Mouse (Mus musculus): ENCODE data around the gene Llgl2.
A peak's percentile ranks its signal among the peaks of the same experiment; 100 is the strongest.

Gene Llgl2

DNA sequence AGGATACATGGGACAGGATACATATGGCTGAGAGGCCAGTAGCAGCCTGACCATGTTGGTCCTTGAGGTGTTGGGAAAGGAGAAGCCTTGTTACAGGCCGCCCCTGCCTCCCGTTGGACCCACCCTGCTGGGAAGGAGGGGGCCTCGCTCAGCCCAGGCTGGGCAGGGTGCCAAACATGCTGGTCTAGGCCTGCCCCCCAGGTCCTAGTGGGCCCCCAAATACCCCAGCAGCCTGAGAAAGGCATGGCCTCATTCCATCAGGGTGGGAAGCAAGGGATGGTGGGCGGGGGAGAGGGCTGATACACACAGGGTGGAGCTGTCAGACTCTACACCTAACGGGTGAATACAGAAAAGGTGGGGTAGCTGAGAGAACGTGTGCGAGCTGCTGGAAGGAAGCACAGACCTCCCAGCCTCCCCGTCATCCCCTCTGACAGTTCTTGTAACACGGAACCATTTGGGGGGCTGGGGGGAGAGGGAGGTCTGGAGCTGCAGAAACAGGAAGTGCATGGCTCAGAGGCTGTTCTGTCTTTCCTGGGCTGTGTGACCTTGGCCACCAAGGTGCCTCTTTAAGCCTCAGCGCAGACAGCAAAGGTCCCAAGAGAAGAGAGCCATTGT lies 15.0 kb upstream of the Llgl2 start:
- no peak for DNase-seq (ENCODE audit: low read depth, low spot score)

DNA sequence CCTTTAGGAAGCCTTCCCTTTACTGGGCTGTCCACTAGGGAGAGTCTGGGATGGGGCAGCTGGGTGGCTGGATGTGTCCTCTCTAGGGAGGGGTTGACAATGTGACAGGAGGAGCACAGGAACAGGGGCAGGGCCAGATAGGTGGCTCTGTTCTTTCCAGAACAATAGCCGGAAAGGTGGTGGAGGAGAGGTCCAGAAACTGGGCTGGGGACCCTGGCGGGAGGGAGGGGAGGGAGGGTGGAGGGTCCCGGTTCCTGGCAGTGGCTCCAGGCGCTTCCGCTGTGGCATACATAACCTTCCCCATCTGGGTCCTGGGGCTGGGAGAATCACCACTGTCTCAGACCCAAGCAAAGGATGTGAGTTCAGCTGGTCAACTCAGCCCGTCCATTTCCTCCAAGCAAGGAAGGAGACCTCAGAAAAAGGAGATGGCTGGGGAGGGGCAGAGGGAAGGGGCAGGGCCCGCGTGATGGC lies 14.5 kb upstream of the Llgl2 start:
- DNase-seq (ENCODE audit: low read depth, low spot score), result no peak

DNA sequence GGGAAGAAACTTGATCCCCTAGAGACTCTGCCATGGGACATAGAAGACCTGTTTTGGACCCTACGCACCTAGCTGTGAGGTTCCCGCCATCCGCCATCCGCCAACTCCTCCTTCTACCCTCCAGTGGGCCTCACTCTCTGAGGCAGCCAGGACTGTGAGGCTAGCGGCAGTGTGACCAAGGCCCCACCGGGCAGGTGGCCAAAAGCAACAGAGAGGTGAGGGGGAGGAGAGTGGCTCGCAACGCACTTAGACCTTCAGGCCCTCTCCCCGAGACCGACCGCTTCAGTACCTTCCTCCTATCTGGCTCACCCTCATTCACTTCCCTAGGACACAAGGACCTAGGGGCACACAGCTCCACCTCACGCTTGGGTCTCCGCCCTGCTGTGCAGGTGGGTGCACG lies 13.5 kb upstream of the Llgl2 start:
- DNase-seq (ENCODE audit: low read depth, low spot score), result no peak

DNA sequence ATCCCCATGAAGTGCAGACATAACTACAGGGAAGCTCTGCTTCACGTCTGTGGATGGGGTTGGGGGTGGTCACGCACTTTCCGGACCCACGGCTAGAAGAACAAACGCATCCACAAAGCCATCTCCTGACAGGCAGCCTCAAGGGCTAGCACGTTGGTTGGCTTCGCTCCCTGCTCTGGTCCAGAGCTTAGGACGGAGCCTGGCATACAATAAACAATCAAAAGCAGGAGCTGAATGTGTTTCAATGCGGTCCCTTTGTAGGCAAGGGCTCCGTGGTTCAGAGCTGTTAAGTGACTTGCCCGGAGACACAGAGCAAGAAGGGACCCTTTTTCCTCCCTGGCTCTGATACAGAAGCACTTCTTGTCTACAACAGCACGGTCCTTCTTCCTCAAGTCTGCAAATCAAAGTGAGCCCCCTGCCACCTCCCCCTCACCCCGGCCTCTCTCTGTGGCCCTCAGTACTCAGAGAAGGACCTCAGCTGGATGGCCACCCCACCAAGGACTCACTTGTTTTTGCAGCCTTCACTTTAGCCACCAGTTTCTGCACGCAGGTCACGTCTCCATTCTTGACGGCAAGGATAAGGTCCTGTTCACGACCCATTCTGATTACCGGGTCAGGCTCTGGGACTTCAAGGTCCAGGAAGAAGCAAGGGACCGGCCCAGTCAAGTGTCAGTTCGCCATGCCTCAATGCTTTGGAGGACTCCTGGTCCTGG lies 12.3 kb upstream of the Llgl2 start:
- DNase-seq (ENCODE audit: low read depth, low spot score), result no peak

DNA sequence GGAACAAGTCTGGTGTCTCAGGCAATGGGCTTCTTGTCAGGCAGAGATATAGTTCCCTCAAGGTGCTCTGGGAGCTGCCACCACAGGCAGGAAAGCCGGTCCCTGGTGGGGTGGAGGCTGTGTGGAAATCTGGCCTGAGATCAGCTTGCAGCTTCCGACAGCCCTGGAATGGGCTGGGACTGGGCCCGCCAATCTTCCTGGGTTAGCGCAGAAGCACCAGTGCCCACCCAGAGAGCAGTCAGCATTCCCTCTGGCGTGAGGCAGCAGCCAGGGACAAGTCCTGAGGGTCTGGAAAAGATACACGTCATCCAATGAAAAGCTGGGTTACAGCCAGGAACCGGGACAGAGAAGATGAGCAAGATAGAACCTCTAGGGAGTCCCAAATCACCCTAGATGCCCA lies 11.8 kb upstream of the Llgl2 start:
- DNase-seq (ENCODE audit: low read depth, low spot score), result no peak

DNA sequence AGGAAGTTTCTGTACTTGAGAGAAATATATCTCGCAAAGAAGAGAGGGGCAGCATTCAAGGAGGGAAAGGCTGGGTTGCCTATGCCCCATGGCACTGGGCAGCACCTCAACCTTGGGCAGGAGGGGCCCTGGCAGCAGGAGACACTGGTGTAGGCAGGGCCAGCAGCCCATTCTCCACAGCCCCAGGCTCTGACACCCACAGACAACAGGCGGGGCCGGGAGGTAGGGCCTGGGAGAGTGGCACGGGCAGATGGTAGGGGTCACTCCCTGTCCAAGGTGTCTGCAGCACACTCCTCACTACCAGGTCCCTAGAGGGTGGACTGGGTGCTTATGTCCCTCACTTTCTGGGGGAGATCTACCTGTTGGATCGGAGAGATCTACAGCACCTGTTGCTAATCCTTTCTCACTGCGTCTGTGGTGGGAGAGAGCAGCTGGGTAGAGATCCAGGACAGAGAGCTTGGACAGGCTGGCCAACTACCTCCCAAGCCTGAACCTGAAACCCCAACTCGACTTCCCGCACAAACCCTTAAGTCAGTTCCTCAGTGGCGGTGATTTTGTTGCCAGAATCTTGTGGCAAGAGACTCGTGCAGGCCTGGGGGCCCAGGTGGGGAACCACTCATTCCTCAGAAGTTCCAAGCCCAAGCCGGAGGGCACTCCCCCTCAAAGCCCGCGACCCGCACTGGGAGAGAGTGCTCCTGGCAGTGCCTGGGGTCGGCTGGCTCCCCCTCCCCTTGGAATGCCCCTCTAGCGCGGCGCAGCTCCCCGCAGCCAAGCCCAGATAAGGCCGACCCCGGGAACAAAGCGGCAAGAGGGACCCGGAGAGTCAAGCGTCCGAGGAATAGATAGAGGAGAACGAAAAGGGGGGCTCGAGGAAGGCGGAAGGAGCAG lies 11.1 kb upstream of the Llgl2 start:
- peak; percentile 65 for DNase-seq (ENCODE audit: low read depth, low spot score)

DNA sequence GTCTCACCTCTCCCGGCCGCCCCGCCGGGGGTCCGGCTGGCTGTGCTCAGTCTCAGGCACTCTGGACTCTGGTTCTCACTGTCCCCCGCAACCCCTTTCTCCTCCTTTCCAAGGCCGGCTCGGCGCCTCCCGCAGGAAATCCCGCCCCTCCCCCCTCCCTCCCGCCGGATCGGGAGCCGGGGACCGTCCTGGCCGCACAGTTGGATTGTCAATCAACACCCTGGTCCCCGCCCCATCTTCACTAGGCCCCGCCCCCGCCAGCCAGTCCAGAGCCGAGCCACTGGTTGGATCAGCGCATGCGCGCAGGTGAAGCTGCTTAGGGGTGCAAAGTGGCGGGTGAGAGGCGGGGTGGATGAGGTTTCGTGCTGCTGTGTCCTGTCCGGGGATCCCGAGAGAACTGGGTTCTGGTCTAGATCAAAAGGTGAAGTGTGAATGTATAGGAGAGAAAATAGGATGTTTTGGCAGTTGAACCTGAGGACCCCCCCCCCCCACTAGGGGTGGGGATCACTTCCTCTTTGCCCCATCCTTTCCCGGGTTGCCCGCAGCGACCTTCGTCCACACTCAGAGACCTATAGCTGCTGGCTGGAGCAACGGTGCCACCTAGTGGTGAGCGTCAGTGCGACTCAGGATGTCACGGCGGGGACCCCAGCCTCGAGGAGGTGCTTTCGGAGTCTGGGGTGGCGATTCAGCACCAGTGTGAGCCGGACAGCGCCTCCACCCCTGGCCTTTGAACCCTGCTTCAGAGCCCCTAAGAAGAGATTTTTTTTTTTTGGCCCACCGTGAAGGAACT lies 10.1 kb upstream of the Llgl2 start, which contains the start of gene Caskin2:
TSS of gene Caskin2 (minus strand) at position 133 of the 790 bp plus-strand sequence.
- DNase-seq (ENCODE audit: low read depth, low spot score), result peak; percentile 99

DNA sequence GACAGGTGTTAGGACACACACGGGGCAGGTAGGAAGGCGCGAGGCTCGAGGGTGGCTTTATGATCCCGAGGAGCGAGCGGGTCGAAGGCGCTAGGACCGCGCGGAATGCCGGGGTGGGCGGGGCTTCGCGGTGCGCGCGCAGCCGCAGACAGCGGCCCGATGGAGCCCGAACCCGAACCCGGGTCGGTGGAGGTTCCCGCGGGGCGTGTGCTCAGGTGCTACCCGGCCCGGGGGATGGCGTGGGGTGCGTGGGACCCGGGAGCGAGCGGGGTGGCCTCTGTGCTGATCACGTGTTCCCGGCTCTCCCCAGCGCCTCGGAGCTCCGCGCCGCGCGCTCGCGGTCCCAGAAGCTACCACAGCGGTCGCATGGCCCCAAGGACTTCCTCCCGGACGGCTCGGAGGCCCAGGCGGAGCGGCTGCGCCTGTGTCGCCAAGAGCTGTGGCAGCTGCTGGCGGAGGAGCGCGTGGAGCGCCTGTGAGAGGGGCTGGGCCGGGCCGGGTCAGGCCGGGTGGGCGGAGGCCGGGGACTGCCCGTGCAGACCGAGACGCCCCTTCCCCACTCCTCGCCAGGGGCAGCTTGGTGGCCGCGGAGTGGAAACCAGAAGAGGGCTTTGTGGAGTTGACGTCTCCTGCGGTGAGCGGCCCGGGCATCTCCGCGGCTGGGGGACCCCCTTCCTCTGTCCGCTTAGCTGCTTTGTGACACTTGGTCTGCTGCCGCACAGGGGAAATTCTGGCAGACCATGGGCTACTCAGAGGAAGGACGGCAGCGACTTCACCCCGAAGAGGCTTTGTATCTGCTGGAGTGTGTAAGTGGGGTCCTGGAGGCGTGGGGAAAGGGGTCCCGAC lies 9.0 kb upstream of the Llgl2 start, which contains the start of gene Tsen54:
TSS of gene Tsen54 (plus strand) at position 120 of the 846 bp plus-strand sequence.
- peak; percentile 92 for DNase-seq (ENCODE audit: low read depth, low spot score)

DNA sequence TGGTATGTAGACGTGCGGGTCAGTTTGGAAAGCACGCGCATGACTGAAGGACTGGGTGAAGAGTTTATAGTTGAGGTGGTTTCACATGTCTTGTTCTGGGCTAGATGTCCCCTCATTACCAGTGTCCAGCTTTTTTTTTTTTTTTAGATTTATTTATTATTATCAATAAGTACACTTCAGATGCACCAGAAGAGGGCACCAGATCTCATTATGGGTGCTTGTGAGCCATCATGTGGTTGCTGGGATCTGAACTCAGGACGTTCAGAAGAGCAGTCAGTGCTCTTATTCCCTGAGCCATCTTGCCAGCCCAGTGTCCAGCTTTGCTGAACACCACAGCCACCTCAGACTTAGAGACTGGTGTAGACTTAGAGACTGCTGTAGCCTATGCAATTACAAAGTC lies 6.5 kb upstream of the Llgl2 start:
- no peak for DNase-seq (ENCODE audit: low read depth, low spot score)

DNA sequence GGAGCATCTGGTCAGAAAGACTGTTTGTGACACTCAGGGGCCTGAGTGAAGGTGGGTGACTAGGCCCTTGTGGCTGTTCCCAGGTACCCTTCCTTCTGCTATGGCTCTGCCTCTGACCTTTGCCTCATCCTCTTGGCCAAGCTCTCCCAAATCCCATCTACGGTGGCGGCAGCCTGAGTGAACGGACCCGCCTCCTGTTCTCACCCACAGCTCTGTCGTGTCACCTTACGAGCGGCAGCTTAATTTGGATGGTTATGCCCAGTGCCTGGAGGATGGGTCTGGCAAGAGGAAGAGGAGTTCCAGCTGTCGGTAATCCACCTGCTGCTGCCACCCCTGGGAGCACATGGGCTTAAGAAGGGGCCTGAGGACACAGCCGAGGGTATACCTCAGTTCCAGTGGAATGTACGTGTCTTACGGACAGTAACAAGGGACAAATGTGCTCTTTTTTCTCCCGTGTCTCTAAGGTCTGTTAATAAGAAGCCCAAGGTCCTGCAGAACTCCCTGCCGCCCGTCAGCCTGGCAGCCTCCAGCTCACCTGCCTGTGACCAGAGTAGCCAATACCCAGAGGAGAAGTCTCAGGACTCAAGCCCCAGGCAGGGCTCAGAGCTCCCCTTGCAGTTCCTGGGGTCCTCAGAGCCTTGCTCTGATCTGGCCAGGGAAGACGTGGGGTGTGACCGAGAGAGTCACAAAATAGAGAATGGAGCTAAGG lies 3.8 kb upstream of the Llgl2 start:
- no peak for DNase-seq (ENCODE audit: low read depth, low spot score)

DNA sequence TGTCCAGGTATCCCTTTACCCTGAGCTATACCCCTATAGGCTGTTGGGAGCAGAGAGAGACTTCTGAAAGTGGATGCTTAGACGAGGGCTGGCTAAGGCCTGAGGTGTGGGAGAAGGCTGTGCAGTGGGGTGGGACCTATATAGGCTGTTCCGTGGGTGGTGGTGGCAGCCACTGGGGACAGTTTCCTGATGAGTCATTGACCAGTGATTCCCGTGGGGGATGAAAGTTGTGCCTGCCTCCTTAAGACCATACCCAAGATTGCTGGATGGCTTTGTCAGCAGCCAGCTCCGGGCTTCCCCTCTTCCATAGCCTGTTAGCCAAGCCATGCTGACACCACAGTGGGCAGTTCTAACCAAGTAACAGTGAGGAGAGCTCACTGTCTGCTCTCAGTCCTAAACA lies 2.8 kb upstream of the Llgl2 start:
- DNase-seq (ENCODE audit: low read depth, low spot score), result no peak

DNA sequence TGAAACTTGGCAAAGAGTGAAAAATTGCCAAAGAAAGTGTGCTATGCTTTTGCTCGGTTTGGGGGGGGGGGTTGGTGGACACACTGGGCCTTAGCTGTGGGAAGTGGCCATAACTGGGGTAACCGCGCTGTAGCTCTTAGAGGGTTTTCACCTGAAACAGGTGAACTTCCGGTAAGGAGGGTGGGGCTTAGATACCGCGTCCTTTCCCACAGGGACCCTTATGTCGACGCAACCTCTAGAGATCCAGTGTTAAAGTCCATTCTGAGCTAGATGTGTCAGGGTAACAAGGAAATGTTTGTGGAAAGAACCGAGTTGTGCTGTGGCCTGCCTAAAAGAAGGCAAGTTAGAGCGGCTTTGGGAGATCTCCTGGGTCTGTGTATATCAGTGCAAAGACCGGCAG lies 964 bp downstream of the Llgl2 start:
- no peak for DNase-seq (ENCODE audit: low read depth, low spot score)

DNA sequence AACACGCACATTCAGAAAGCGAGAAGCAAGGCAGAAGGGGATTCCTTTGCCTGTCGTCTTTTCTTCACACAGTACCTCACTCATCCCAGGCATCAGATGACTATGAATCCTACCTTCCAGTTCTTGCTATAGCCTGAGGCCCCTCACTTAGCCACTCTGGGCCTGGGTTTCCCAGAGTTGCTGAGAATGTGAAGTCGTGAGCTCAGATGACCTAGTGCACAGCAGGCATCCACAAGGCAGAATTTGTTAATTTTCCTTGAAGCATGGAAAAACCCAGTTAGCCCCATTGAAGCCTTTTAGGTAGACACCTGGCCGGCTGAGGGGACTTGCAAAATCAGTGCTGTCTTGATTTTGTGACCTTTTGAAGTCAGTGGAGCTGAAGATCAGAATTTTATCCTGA lies 2.6 kb downstream of the Llgl2 start:
- peak; percentile 51 for DNase-seq (ENCODE audit: low read depth, low spot score)

DNA sequence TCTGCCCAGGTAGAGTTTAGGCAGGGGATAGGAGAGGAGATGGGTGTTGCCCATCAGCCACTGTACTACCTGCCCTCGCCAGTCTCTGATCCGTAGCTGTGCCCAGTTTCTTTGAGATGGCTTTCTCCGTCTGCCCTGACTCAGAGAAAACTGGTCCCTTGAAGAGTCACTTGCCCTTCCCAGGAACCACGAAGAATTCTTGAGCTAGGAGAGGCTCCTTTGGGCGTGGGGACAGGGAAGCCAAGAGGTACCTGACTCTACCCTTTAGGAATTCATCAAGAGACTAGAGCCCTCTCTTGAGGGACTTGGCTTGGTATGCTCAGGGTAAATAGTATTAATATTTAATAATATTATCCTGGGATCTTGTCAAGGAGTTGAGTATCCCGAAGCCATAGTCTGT lies 3.8 kb downstream of the Llgl2 start:
- DNase-seq (ENCODE audit: low read depth, low spot score), result no peak

DNA sequence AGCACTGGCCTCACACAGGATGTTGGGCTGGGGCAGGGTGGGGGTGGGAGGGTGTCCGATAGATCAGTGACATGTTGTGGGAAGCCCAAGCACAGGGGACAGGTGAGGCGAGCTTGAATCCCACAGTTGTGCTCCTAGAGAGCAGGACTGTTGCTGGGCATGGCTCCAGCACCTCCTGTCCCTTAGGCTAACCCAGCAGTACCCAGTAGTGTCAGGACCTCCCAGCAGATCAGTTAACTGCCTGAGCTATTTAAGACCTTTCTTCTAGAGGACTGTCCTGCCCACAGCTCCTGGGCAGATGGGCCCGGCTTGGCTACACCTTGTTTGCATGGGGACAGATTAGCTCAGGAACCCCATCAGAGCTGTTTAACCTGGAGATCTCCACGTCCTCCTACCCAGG lies 5.2 kb downstream of the Llgl2 start:
- DNase-seq (ENCODE audit: low read depth, low spot score), result no peak

DNA sequence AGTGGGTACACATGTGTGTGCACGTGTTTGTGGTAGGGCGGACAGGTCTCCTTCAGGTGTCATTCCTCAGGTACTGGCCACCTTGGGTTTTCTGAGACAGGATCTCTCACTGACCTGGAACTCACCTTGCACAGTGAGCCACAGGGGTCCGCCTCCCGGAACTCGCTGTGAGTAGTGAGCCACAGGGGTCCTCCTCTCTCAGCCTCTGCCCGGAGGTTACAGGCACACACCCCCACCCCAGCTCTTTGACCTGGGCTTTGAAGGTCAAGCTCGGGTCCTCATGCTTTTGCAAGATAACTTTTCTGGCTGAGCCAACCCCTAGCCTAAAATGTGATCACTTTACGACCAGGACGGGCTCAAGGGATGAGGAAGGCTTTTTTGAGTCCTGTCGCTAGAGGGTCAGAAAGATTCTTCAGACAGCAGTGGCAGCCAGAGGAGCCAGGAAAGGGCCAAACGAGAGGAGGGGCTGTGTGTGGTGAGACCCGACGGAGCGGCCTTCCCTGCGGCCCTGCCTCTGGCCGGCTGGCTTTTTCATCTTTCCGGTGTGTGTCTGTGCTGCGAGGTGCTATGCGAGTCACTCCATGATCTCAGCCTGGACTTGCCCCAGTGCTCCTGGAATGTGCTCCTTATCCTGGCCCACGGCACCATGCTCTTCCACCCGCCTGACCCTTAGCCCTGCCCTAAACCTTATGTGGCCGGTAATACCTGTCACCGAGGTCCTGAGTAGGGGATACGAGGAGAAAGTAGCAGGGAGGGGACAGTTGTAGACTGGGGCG lies 6.9 kb downstream of the Llgl2 start:
- DNase-seq (ENCODE audit: low read depth, low spot score), result peak; percentile 94

DNA sequence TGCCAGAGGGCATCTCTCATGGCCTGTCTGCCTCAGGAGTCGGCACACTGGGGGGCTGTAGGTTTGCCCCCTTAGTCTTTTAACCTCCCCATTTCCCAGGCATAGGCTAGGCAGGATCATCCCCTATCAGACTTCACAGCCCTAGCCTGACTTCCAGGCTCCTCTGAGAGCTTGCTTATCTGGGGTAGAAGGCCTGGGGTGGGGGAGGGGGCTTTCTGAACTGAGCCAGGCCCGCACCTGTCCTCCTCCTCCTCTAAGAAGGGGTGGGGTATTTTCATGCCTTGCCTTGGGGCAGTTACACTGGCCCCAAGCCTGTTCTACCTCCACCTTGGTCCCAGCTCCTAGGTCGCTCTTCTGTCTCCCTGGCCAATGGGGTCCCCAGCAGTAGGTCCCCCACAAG lies 7.7 kb downstream of the Llgl2 start:
- DNase-seq (ENCODE audit: low read depth, low spot score), result peak; percentile 59

DNA sequence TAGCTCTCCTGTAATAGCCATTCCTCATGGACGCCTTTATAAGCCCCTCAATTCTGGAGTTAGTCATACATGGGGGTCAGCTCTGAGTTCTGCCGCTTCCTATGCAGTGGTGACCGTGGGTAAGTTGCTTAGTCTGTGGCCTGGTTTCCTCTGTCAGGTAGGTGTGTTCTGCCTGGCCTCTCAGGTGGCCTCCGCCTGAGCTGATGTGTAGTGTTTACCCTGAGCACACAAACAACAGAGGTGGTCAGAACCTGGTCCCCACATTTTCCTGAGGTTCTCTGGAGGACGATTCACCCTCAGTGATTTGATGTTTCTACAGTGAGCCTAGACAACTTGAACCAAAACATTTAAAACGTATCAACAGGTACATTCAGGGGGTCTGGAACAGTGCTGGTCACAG lies 8.2 kb downstream of the Llgl2 start:
- no peak for DNase-seq (ENCODE audit: low read depth, low spot score)

DNA sequence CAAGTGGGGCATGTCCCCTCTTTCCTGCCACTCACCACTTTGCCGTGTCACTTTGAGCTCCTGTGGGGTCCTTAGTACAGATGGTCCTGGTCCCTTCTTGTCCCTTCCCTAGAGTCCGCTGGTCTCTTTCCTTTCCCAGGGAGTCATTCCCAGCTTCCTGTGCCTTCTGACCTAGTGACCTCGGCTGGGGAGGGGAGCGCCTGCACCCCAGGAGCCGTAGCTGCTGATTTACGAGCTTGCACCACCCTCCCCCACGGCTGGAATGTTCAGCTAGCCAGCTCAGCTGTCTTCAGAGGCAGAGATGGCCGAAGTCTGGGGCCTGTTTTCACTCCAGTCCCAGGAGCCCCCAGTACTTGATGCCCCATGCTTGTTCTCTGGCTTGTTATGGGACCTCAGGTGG lies 8.7 kb downstream of the Llgl2 start:
- DNase-seq (ENCODE audit: low read depth, low spot score), result peak; percentile 78

Data from ZHBTc4 (cell line).